Mouse (Mus musculus) ES-Bruce4 (cell line): ENCODE measurements around the gene Tnr.
"Not testable (repeated sequence)": the region's sequence is repeated elsewhere in the genome, so short reads cannot be mapped to it uniquely, and the experiment has no call there.

Experiments
- CTCF ChIP-seq: IDR thresholded peaks from one replicate; pipeline ENCODE4 v1.8.1; 2011; ENCODE audit warnings: low read depth, low read length
- EP300 ChIP-seq: IDR thresholded peaks from 2 replicates; pipeline ENCODE4 v1.6.1; 2011; ENCODE audit warnings: low read depth, low read length; ENCODE audit not compliant: insufficient read depth
- POLR2A ChIP-seq: IDR thresholded peaks from one replicate; pipeline ENCODE4 v1.8.1; 2011; ENCODE audit warnings: low read length; ENCODE audit not compliant: insufficient read depth

DNA sequence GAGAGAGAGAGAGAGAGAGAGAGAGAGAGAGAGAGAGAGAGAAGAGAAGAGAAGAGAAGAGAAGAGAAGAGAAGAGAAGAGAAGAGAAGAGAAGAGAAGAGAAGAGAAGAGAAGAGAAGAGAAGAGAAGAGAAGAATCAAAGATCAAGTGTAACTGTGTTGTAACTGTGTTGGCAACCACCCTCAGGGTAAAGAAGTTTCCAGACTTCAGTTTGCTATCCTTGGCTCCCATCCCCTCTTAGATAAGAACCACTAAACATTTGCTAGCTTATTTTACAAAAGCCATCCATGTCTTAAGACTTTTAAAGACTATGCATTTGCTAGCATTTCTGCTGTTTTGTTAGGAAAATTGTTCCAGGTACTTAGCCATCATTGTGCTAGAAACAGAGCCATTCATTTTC, 442.7 kb downstream of the Tnr start:
- TF ChIP-seq CTCF, POLR2A, EP300: not testable (repeated sequence)
